Comparison of ENCODE assay signal across 23 mouse cellular contexts in genomic region chr13:70581509-70581908, GRCm38 (mm10). TPM values are rescaled to one million over a fixed set of nuclear protein-coding genes. Genes with fewer than 3 reads are reported as not detected.
DNase-seq lines count a peak whose midpoint lies in the region; ATAC-seq lines count a peak whose summit lies in the region.
"Had no signal": no experiment of that assay in that cellular context is flagged by ENCODE, and none has a peak within 500 bp of the region (broad histone marks: within the 10 kb centered on the region; RNA-seq: fewer than 3 reads in every experiment).

No protein-coding gene starts in this region.

- H3K9me3 ChIP-seq in hindbrain, embryonic 15.5 days: no peaks in the 10 kb centered on the region
- H3K9me3 ChIP-seq in hindbrain, embryonic 11.5 days (ENCODE audit: control insufficient read depth, low read length): no peaks in the 10 kb centered on the region
- no peaks in the 10 kb centered on the region for H3K9me3 ChIP-seq in midbrain, embryonic 14.5 days (ENCODE audit: control insufficient read depth, low read length)
- H3K9me3 ChIP-seq in midbrain, embryonic 10.5 days (replicated peaks): no peaks in the 10 kb centered on the region
- H3K9me3 ChIP-seq: limb, embryonic 13.5 days; midbrain, embryonic 15.5 days had no signal

- no peak overlapping the region for H3K27ac ChIP-seq in hindbrain, embryonic 15.5 days (replicated peaks)
- H3K27ac ChIP-seq in hindbrain, embryonic 11.5 days (ENCODE audit: low read depth, low read length): no peak overlapping the region
- no peak overlapping the region for H3K27ac ChIP-seq in midbrain, embryonic 14.5 days (replicated peaks; ENCODE audit: low read depth, low read length)
- H3K27ac ChIP-seq in midbrain, embryonic 10.5 days (replicated peaks): no peak overlapping the region
- H3K27ac ChIP-seq: limb, embryonic 13.5 days; midbrain, embryonic 15.5 days had no signal

- no peak for DNase-seq in hindbrain, embryonic 11.5 days (ENCODE audit: low spot score)
- peak; percentile 57 for DNase-seq in midbrain, embryonic 14.5 days
- DNase-seq in midbrain, embryonic 10.5 days (ENCODE audit: low spot score): no peak
- peak; percentile 42 to 46 for DNase-seq in right cerebral cortex, postnatal 10 days (ENCODE audit: low spot score in 2 of 2)
- DNase-seq in right cerebral cortex, adult 18-20 months: no peak
- DNase-seq in heart, postnatal 4 days: no peak
- DNase-seq: adrenal gland, postnatal 10 days; cerebellum, adult 11-12 months; cerebellum, adult 9-11 months; gastrocnemius, postnatal 10 days; heart, postnatal 14 days; kidney, postnatal 25 days; lung, postnatal 36 days; right cerebral cortex, postnatal 14 days; thymus, postnatal 4 days had no signal

- H3K4me2 ChIP-seq in hindbrain, embryonic 15.5 days: no peak overlapping the region
- no peak overlapping the region for H3K4me2 ChIP-seq in hindbrain, embryonic 11.5 days (replicated peaks; ENCODE audit: low read depth, low read length)
- no peak overlapping the region for H3K4me2 ChIP-seq in midbrain, embryonic 14.5 days (ENCODE audit: low read length)
- H3K4me2 ChIP-seq: limb, embryonic 13.5 days; liver, embryonic 11.5 days; midbrain, embryonic 15.5 days had no signal

- no peaks in the 10 kb centered on the region for H3K4me1 ChIP-seq in hindbrain, embryonic 15.5 days (replicated peaks)
- H3K4me1 ChIP-seq in hindbrain, embryonic 11.5 days (replicated peaks; ENCODE audit: control insufficient read depth, insufficient read depth, low read length): no peaks in the 10 kb centered on the region
- H3K4me1 ChIP-seq in midbrain, embryonic 14.5 days (ENCODE audit: control insufficient read depth, insufficient read depth, low read length): no peaks in the 10 kb centered on the region
- no peaks in the 10 kb centered on the region for H3K4me1 ChIP-seq in midbrain, embryonic 10.5 days
- H3K4me1 ChIP-seq: limb, embryonic 13.5 days; midbrain, embryonic 15.5 days had no signal

- H3K4me3 ChIP-seq in hindbrain, embryonic 15.5 days: no peak overlapping the region
- no peak overlapping the region for H3K4me3 ChIP-seq in hindbrain, embryonic 11.5 days (ENCODE audit: low read depth, low read length)
- H3K4me3 ChIP-seq in midbrain, embryonic 14.5 days (replicated peaks; ENCODE audit: low read depth, low read length): no peak overlapping the region
- no peak overlapping the region for H3K4me3 ChIP-seq in midbrain, embryonic 10.5 days
- H3K4me3 ChIP-seq: erythroblast, embryonic 14.5 days; limb, embryonic 13.5 days; midbrain, embryonic 15.5 days; myocyte had no signal

- 85% methylated on average over 4 of the region's 4 CpGs for WGBS in hindbrain, embryonic 15.5 days
- WGBS in hindbrain, embryonic 11.5 days: 91% methylated on average over 4 of the region's 4 CpGs
- 88% methylated on average over 4 of the region's 4 CpGs for WGBS in midbrain, embryonic 14.5 days
- WGBS in midbrain, embryonic 10.5 days: 93% methylated on average over 4 of the region's 4 CpGs

- H3K36me3 ChIP-seq in hindbrain, embryonic 15.5 days: no peaks in the 10 kb centered on the region; the same call in 1 of the 2 replicates
- H3K36me3 ChIP-seq in hindbrain, embryonic 11.5 days (ENCODE audit: control insufficient read depth, insufficient read depth, low read length): no peaks in the 10 kb centered on the region
- peaks cover 9% of the 10 kb centered on the region; the same call in 1 of the 2 replicates for H3K36me3 ChIP-seq in midbrain, embryonic 14.5 days (ENCODE audit: control insufficient read depth, insufficient read depth, low read length)
- H3K36me3 ChIP-seq in midbrain, embryonic 10.5 days: peaks cover 15% of the 10 kb centered on the region

- no peaks in the 10 kb centered on the region for H3K27me3 ChIP-seq in hindbrain, embryonic 15.5 days
- no peaks in the 10 kb centered on the region for H3K27me3 ChIP-seq in hindbrain, embryonic 11.5 days (ENCODE audit: control insufficient read depth, insufficient read depth, low read length)
- no peaks in the 10 kb centered on the region for H3K27me3 ChIP-seq in midbrain, embryonic 14.5 days (ENCODE audit: control insufficient read depth, insufficient read depth, low read length)
- no peaks in the 10 kb centered on the region for H3K27me3 ChIP-seq in midbrain, embryonic 10.5 days (ENCODE audit: low read depth, poor library complexity, severe bottlenecking)
- H3K27me3 ChIP-seq: limb, embryonic 13.5 days; midbrain, embryonic 15.5 days; Patski had no signal

- ATAC-seq in hindbrain, embryonic 15.5 days (ENCODE audit: low FRiP score, low read depth): peak; percentile 24; the same call in 1 of the 2 replicates
- no peak for ATAC-seq in hindbrain, embryonic 11.5 days (ENCODE audit: low FRiP score)
- ATAC-seq in midbrain, embryonic 14.5 days (ENCODE audit: low FRiP score, low TSS enrichment): no peak
- ATAC-seq: intestine, postnatal 0 days; midbrain, embryonic 15.5 days; Patski had no signal

- H3K9ac ChIP-seq in hindbrain, embryonic 15.5 days: no peak overlapping the region
- no peak overlapping the region for H3K9ac ChIP-seq in hindbrain, embryonic 11.5 days (ENCODE audit: low read depth, low read length)
- H3K9ac ChIP-seq in midbrain, embryonic 14.5 days (replicated peaks; ENCODE audit: low read length): no peak overlapping the region
- H3K9ac ChIP-seq: limb, embryonic 13.5 days; midbrain, embryonic 15.5 days had no signal

RNA-seq across cellular contexts. Expression of gene Ice1, which starts 55.9 kb away (rescaled TPM):
- polyA plus RNA-seq in hindbrain, embryonic 15.5 days (2015; fragmentation: Nextera tagmentation; extraction: Ambion mirVana): 29.7 and 32.4 TPM in 2 replicates
- 26.8 and 28.4 TPM in 2 replicates for polyA plus RNA-seq in hindbrain, embryonic 11.5 days (2014; fragmentation: Nextera tagmentation; extraction: Ambion mirVana)
- polyA plus RNA-seq in midbrain, embryonic 14.5 days (2014; fragmentation: Nextera tagmentation; extraction: Ambion mirVana): 59.1 and 59.2 TPM in 2 replicates
- 18.8 and 19.9 TPM in 2 replicates for polyA plus RNA-seq in midbrain, embryonic 10.5 days (2016; fragmentation: Nextera tagmentation; extraction: Ambion mirVana)
- 10 to 100 TPM; 35.8 to 36.4 TPM for total RNA-seq in heart, postnatal 4 days (2021)

Comparison
In these comparisons a context has a peak if more than half of its experiments do, and no peak if none do; other contexts are left out.
1. DNase-seq: peak in midbrain, embryonic 14.5 days (single experiment) and right cerebral cortex, postnatal 10 days (2 of 2); none in hindbrain, embryonic 11.5 days (single experiment), midbrain, embryonic 10.5 days (single experiment), right cerebral cortex, adult 18-20 months (single experiment) and heart, postnatal 4 days (single experiment).